26 mouse cellular contexts compared by ENCODE assay signal in the genomic region with DNA sequence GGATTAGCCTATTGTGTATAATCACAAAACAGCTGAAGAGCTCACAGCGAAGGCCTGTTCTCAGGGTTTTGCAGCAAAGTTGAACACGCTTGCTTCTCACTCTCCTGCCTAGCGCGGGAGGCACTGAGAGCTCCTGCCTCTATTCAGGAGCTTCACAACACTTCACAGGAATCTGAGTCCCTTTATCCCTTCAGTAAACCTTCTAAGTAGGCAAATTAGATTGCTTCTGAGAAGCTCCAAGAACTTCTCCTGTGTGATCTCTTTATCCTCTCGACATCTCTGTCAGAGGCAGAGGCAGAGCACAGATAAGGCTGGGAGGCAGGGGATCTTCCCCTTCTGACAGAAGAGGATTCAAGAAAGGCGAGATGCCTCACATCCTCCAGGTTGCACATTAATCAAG.
DNase-seq lines count a peak whose midpoint lies in the region; ATAC-seq and TF ChIP-seq lines count a peak whose summit lies in the region.
"Had no signal": no experiment of that assay in that cellular context is flagged by ENCODE, and none has a peak within 500 bp of the region (broad histone marks: within the 10 kb centered on the region; RNA-seq: fewer than 3 reads in every experiment).

No protein-coding gene starts in this region.

- TF ChIP-seq CTCF in brain, embryonic 14.5 days (IDR thresholded peaks at IDR 0.05; ENCODE audit: borderline replicate concordance, extremely low read depth, insufficient read depth, insufficient read length) = no peak

- H3K36me3 ChIP-seq in midbrain, embryonic 12.5 days = no peaks in the 10 kb centered on the region
- no peaks in the 10 kb centered on the region for H3K36me3 ChIP-seq in midbrain, embryonic 16.5 days (ENCODE audit: control insufficient read depth, insufficient read depth, low read length)
- H3K36me3 ChIP-seq: embryonic facial prominence, embryonic 12.5 days; embryonic facial prominence, embryonic 15.5 days; forebrain, embryonic 12.5 days; heart, embryonic 12.5 days; heart, embryonic 15.5 days; hindbrain, embryonic 10.5 days; hindbrain, embryonic 13.5 days; intestine, embryonic 15.5 days had no signal

- peaks cover 38% of the 10 kb centered on the region for H3K27me3 ChIP-seq in midbrain, embryonic 12.5 days
- no peaks in the 10 kb centered on the region; the same call in 1 of the 2 replicates for H3K27me3 ChIP-seq in midbrain, embryonic 16.5 days (ENCODE audit: control insufficient read depth, insufficient read depth, low read depth, low read length)
- H3K27me3 ChIP-seq: embryonic facial prominence, embryonic 15.5 days; heart, embryonic 12.5 days; heart, embryonic 15.5 days; hindbrain, embryonic 13.5 days; intestine, embryonic 15.5 days had no signal

- TF ChIP-seq POLR2A in brain, embryonic 14.5 days (IDR thresholded peaks at IDR 0.05; ENCODE audit: borderline replicate concordance, extremely low read depth, insufficient read depth, insufficient read length, poor library complexity, severe bottlenecking) = no peak

- peaks cover 13% of the 10 kb centered on the region for H3K4me1 ChIP-seq in midbrain, embryonic 12.5 days
- H3K4me1 ChIP-seq in midbrain, embryonic 16.5 days (ENCODE audit: control insufficient read depth, insufficient read depth, low read length) = peaks cover 9% of the 10 kb centered on the region
- H3K4me1 ChIP-seq: embryonic facial prominence, embryonic 12.5 days; embryonic facial prominence, embryonic 15.5 days; hindbrain, embryonic 10.5 days; hindbrain, embryonic 13.5 days; intestine, embryonic 15.5 days had no signal

- H3K4me3 ChIP-seq in midbrain, embryonic 12.5 days = no peak overlapping the region
- no peak overlapping the region for H3K4me3 ChIP-seq in midbrain, embryonic 16.5 days (ENCODE audit: low read depth, low read length)
- H3K4me3 ChIP-seq: embryonic facial prominence, embryonic 12.5 days; embryonic facial prominence, embryonic 15.5 days; forebrain, embryonic 12.5 days; heart, embryonic 12.5 days; heart, embryonic 15.5 days; hindbrain, embryonic 10.5 days; hindbrain, embryonic 13.5 days; intestine, embryonic 15.5 days had no signal

- WGBS in midbrain, embryonic 12.5 days = 8% methylated on average over 6 of the region's 6 CpGs
- WGBS in midbrain, embryonic 16.5 days = 5% methylated on average over 6 of the region's 6 CpGs

- no peaks in the 10 kb centered on the region for H3K9me3 ChIP-seq in midbrain, embryonic 12.5 days
- no peaks in the 10 kb centered on the region for H3K9me3 ChIP-seq in midbrain, embryonic 16.5 days (replicated peaks; ENCODE audit: control insufficient read depth, low read length, poor library complexity, severe bottlenecking)
- H3K9me3 ChIP-seq: embryonic facial prominence, embryonic 12.5 days; embryonic facial prominence, embryonic 15.5 days; forebrain, embryonic 12.5 days; heart, embryonic 12.5 days; heart, embryonic 15.5 days; hindbrain, embryonic 10.5 days; hindbrain, embryonic 13.5 days; intestine, embryonic 15.5 days had no signal

- H3K9ac ChIP-seq in midbrain, embryonic 12.5 days (replicated peaks) = no peak overlapping the region; the same call in 1 of the 2 replicates
- H3K9ac ChIP-seq in midbrain, embryonic 16.5 days (ENCODE audit: low read depth, low read length) = no peak overlapping the region
- H3K9ac ChIP-seq: embryonic facial prominence, embryonic 12.5 days; embryonic facial prominence, embryonic 15.5 days; forebrain, embryonic 12.5 days; forebrain, postnatal 0 days; heart, embryonic 12.5 days; heart, embryonic 15.5 days; hindbrain, embryonic 13.5 days; intestine, embryonic 15.5 days had no signal

- peak; percentile 34 for DNase-seq in heart, adult 11 months
- DNase-seq in heart, adult 18-20 months = no peak
- peak; percentile 53 for DNase-seq in brain, embryonic 14.5 days (ENCODE audit: low read depth)
- no peak for DNase-seq in neural tube, embryonic 10.5 days (ENCODE audit: extremely low spot score, low spot score)
- DNase-seq: adrenal gland, adult 2 months; adrenal gland, postnatal 14 days; cerebellum, adult 11-12 months; cerebellum, adult 8-10 months; cerebellum, postnatal 10 days; cerebellum, postnatal 36 days; forebrain, postnatal 0 days; gastrocnemius, postnatal 25 days; heart, postnatal 10 days; heart, postnatal 36 days had no signal

- H3K4me2 ChIP-seq in midbrain, embryonic 12.5 days (replicated peaks) = peak overlapping the region; percentile 19
- H3K4me2 ChIP-seq in midbrain, embryonic 16.5 days (ENCODE audit: low read length) = no peak overlapping the region; the same call in none of the 2 replicates
- H3K4me2 ChIP-seq: embryonic facial prominence, embryonic 12.5 days; embryonic facial prominence, embryonic 15.5 days; forebrain, embryonic 12.5 days; heart, embryonic 12.5 days; heart, embryonic 15.5 days; hindbrain, embryonic 13.5 days; intestine, embryonic 15.5 days had no signal

- ATAC-seq in midbrain, embryonic 12.5 days (ENCODE audit: low FRiP score, low read depth) = no peak
- ATAC-seq in midbrain, embryonic 16.5 days = peak; percentile 48
- ATAC-seq: CD4-positive, CD25-positive, alpha-beta regulatory T cell, adult 4 months; forebrain, postnatal 0 days; hindbrain, embryonic 16.5 days; intestine, embryonic 15.5 days had no signal

- H3K27ac ChIP-seq in midbrain, embryonic 12.5 days (replicated peaks) = no peak overlapping the region
- no peak overlapping the region for H3K27ac ChIP-seq in midbrain, embryonic 16.5 days (ENCODE audit: low read length)
- H3K27ac ChIP-seq: embryonic facial prominence, embryonic 12.5 days; embryonic facial prominence, embryonic 15.5 days; forebrain, embryonic 12.5 days; heart, embryonic 15.5 days; hindbrain, embryonic 10.5 days; hindbrain, embryonic 13.5 days; intestine, embryonic 15.5 days had no signal

Comparison
In these comparisons a context has a peak if more than half of its experiments do, and no peak if none do; other contexts are left out.
1. DNase-seq: peak in heart, adult 11 months (single experiment) and brain, embryonic 14.5 days (single experiment); none in heart, adult 18-20 months (0 of 2) and neural tube, embryonic 10.5 days (single experiment).